Mouse (Mus musculus) telencephalon, adult 2 months (tissue): ENCODE measurements around the gene Ldlrad1.

Experiments used
- DNase-seq: peaks from one replicate; pipeline ENCODE4 v3.0.0-alpha.2; 2011; ENCODE audit warnings: low read depth, low spot score

Gene Ldlrad1

DNA sequence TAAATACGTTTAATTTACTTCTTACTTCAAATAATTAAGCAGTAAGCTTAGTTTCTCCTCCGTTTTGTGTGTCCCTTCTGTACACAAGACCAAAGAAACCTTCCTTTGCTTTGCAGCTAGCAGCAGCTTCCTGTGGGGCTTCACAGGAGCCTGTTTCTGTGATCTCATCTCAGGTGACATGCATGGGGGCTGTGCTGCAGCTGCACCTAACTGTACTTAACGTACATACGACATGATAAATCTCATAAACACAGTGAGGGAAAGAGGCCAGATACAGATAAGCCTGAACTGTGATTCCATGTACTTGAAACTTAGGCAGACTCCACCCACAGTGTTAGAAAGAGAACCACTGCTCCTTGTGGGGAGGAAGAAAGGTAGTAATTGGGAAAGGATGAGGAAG is 51.0 kb downstream of the Ldlrad1 start:
- DNase-seq = no peak
